Mouse (Mus musculus) brain, embryonic 18.5 days (tissue): ENCODE measurements around the gene Anxa5.

Experiments
- DNase-seq: peaks from one replicate; pipeline ENCODE4 v3.0.0-alpha.2; 2012; ENCODE audit warnings: low read depth, low spot score

Gene Anxa5

GRCm38 (mm10) chr3:36488899-36489589 lies 13.3 kb upstream of the Anxa5 start:
- no peak for DNase-seq

DNA sequence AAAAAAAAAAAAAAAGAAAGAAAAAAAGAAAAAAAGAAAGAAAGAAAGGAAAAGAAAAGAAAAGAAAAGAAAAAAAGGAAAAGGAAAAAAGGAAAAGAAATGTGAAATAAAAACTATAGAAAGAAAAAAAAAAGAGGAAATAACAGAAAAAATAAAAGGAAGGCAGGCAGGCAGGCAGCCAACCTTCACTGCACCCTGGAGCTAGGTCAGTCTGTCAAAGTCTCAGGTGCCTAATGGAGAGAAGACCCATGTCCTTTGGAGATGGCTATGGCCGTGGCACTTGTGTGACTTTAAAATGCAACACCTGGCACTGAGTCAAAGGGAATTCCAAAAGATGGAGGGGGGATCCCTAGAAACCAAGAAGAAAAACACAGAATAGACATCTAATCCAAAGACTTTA lies 12.7 kb upstream of the Anxa5 start:
- DNase-seq, result no peak

DNA sequence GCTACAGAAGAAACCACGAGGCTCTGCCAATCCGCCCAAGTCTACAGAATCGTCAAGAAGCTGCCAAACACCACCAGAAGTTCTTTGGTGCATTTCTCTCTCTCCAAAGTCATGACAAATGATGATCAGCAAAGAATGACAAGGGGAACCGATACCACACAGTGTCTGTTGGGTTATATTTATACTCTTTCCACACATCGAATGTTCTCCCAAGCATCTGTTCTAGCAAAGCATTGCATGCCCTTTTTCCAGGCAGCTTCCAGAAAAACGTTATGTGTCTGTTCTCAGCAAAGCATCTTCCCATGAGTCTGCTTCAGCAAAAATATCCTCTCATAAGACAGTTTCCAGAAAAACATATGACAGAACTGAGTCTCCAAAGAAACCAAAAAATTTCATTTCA lies 11.2 kb upstream of the Anxa5 start:
- DNase-seq, result no peak

- no peak for DNase-seq
Measured at GRCm38 (mm10) chr3:36486176-36486575, 10.5 kb upstream of the Anxa5 start.

GRCm38 (mm10) chr3:36484292-36484691 lies 8.6 kb upstream of the Anxa5 start:
- no peak for DNase-seq

DNA sequence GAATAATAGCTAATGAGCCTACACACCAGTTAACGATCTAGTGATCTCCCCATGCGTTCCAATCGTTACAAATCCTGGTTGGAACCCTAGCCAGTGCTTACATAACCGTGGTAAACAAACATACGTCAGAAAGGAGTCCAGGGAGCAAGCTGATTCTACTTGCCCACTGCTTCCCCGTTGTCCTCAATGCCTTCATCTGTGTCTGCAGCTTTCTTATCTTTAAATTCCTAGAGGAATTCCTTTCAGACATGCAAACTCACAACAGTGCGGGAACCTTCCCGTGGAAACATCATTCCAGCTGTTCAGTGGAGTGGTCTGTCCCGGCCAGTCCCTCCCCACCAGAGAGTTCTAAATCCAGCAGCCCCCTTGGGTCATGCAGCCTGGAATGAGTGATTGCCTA lies 7.2 kb upstream of the Anxa5 start:
- no peak for DNase-seq

- DNase-seq, result no peak
Measured at GRCm38 (mm10) chr3:36481776-36482193, 6.1 kb upstream of the Anxa5 start.

DNA sequence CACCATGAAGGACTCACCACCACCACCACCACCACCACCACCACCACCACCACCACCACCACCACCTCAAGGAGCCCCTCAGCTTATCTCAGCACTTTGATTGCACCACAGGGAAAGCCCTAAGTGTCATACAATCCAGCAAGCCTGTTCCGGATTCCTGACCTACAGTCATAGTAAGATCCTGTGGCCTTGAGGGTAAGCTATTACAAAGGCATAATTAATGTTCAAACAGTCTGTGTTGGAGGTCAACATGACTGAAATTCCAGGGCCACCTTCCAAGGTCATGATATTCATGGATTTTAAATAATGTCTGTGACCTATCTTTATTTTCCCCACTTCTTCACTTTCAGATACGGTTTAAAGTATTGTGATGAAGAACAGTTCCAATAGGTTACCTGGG lies 4.8 kb upstream of the Anxa5 start:
- no peak for DNase-seq

- no peak for DNase-seq
Measured at GRCm38 (mm10) chr3:36478776-36479175, 3.1 kb upstream of the Anxa5 start.

- DNase-seq, result no peak
Measured at GRCm38 (mm10) chr3:36476261-36477155, 814 bp upstream of the Anxa5 start.

- no peak for DNase-seq
Measured at GRCm38 (mm10) chr3:36474938-36475483, 683 bp downstream of the Anxa5 start.

DNA sequence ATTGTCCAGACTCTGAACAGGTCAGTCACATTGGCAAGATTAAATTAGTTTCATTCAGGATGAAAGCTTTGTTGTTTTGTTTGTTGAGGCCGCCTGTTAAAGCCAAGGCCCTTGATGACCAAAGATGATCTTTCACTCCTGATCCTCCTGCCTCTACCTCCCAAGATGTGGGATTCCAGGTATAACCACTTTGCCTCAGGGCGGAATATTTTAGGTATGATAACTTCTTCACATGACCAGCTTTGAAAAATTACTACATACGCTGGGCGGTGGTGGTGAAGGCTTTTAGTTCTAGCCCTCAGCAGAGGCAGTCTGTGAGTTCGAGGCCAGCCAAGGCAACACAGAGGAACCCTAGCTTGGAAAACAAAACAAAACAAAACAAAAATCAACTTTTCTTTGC lies 1.3 kb downstream of the Anxa5 start:
- no peak for DNase-seq

- DNase-seq, result no peak
Measured at GRCm38 (mm10) chr3:36473222-36473621, 2.5 kb downstream of the Anxa5 start.

DNA sequence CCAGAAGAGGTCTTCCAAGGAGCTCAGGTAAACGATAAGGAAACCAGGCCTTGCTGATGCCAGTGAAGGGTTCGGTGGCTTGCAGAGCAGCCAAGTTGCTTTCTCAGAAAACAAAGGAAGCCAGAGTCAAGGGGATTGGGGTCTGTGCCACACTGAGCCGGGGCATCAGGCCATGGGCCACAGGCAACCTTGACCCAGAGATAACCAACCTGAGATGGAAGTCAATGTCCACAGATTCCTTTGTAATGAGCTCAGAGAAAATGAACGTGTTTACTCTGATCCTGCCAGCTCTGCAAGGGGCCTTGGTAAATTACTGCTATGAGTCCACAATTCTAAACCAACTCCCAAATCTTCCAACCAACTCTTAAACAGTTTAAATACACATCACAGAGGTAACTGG lies 3.8 kb downstream of the Anxa5 start:
- no peak for DNase-seq

- no peak for DNase-seq
Measured at GRCm38 (mm10) chr3:36468871-36469270, 6.8 kb downstream of the Anxa5 start.

DNA sequence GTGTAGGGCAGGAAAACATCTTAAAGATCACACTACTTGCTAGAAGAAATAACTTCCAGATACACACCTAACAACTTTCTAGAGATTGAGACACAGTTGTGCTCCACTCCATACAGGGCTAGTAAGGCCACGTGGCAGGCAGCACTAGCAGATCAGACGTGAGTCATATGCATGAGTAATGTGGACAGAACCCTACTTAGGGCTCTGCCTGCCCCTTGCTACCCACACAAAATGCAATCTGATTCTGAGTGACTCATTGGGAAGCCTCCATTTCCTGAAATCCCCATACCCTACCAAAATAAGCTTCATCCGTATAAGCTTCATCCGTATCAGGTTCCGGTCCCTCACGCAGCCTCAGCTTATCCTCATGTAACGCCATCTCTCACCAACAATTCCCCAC lies 8.1 kb downstream of the Anxa5 start:
- DNase-seq, result no peak

- no peak for DNase-seq
Measured at GRCm38 (mm10) chr3:36465538-36465937, 10.2 kb downstream of the Anxa5 start.

- DNase-seq, result no peak
Measured at GRCm38 (mm10) chr3:36462348-36462747, 13.3 kb downstream of the Anxa5 start.

- no peak for DNase-seq
Measured at GRCm38 (mm10) chr3:36461819-36462218, 13.9 kb downstream of the Anxa5 start.

GRCm38 (mm10) chr3:36460717-36461116 lies 15.0 kb downstream of the Anxa5 start:
- DNase-seq, result no peak

- DNase-seq, result no peak
Measured at GRCm38 (mm10) chr3:36455566-36455965, 20.1 kb downstream of the Anxa5 start.

DNA sequence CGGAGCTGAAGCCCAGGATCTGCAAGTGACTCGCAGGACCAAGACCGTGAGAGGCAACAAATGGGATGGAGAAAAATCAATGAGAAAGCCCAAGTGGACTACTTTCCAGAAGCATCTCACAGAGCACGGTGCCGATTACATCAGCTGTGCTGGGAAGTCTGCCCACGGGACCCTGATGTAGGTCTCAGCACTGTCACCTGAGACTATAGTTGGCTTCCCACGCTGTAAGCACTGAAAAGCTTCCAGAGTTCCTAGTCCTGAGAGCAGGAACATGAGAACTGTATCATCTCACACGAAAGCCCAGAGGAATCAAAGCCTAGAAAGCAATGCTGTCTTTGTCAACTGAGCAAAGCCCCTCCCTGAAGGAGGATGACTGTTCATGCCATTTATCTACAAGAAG lies 20.6 kb downstream of the Anxa5 start:
- no peak for DNase-seq

DNA sequence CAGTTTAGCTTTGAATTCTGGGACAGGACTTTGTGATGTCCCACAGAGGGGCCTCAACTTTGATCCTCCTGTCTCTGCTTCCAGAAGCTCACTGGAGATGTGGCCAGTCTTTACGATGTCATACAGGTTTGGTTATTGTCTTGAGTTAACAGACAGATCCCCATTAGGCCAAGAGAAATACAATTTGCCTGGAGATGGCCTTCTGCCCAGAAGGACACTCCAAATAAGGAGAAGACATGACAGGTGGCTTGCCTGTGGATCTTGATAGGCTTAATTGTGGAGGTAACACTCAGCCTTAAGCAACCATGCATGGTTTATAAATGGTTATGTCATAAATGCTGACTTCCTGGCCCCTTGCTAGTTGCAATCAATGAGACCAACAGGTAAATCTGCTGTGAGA lies 23.2 kb downstream of the Anxa5 start:
- DNase-seq, result no peak
